Mouse (Mus musculus) stomach, embryonic 16.5 days (tissue): ENCODE measurements around the gene Aaas. TPM values are rescaled to one million over a fixed set of nuclear protein-coding genes. Genes with fewer than 3 reads are reported as not detected.
A peak's percentile ranks its signal among the peaks of the same experiment; 100 is the strongest.

ENCODE experiments used
- ATAC-seq: fragments of 200-750 bp; cut with Nextera tagmentation; 2 replicates; pipeline ENCODE4 v1.8.0; 2017; ENCODE audit warnings: moderate number of reproducible peaks, moderate TSS enrichment; ENCODE audit not compliant: insufficient read depth, low FRiP score
- H3K27ac ChIP-seq: fragments of 300-500 bp; sonication (generic); 2 replicates; pipeline ENCODE4 v1.5.1; 2014; ENCODE audit warnings: low read length
- H3K27me3 ChIP-seq: fragments of 300-500 bp; sonication (generic); 2 replicates; pipeline ENCODE4 v1.6.1; 2014; ENCODE audit warnings: low read length, control low read depth, mixed read lengths; ENCODE audit not compliant: control insufficient read depth, insufficient read depth
- H3K36me3 ChIP-seq: fragments of 300-500 bp; sonication (generic); 2 replicates; pipeline ENCODE4 v1.6.1; 2014; ENCODE audit warnings: low read length; ENCODE audit not compliant: control insufficient read depth, insufficient read depth
- H3K4me1 ChIP-seq: fragments of 300-500 bp; sonication (generic); 2 replicates; pipeline ENCODE4 v1.6.1; 2014; ENCODE audit warnings: low read length, control low read depth, mixed read lengths; ENCODE audit not compliant: control insufficient read depth, insufficient read depth
- H3K4me2 ChIP-seq: fragments of 300-500 bp; sonication (generic); 2 replicates; pipeline ENCODE4 v1.6.1; 2014; ENCODE audit warnings: low read depth, low read length, mixed read lengths
- H3K4me3 ChIP-seq: fragments of 300-500 bp; sonication (generic); replicated peaks from 2 replicates; pipeline ENCODE4 v1.5.1; 2014; ENCODE audit warnings: mild to moderate bottlenecking, low read length
- H3K9ac ChIP-seq: fragments of 300-500 bp; sonication (generic); 2 replicates; pipeline ENCODE4 v1.6.1; 2014; ENCODE audit warnings: low read length
- H3K9me3 ChIP-seq: fragments of 300-500 bp; sonication (generic); replicated peaks from 2 replicates; pipeline ENCODE4 v1.6.1; 2016; ENCODE audit warnings: low read length, control low read depth; ENCODE audit not compliant: control insufficient read depth
- WGBS: fragments of 180-500 bp; shearing (Covaris S2); extraction: QIAGEN DNeasy Blood & Tissue Kit; methylation state at CpG from one replicate; pipeline ENCODE4 v1.1.7; 2014; 5-methylcytosine and 5-hydroxymethylcytosine counted together
- polyA plus RNA-seq: library from polyadenylated mRNA; unstranded; fragments of >200 nt; fragmentation: Nextera tagmentation; extraction: Ambion mirVana; gene quantifications from 2 replicates; pipeline ENCODE4 v1.2.1, GENCODE M21; 2015

The Aaas gene
- polyA plus RNA-seq, 1 experiment from 2014 or later: 55.4 TPM

GRCm38 (mm10) chr15:102383671-102384070 is 33.1 kb upstream of the Aaas start:
- 78% methylated on average over 6 of the region's 6 CpGs for WGBS
- ATAC-seq: no peak

GRCm38 (mm10) chr15:102381575-102381974 is 31.0 kb upstream of the Aaas start:
- Histone ChIP-seq H3K9me3 (no peaks in the 10 kb centered on the region), H3K4me1 (peaks cover 9% of the 10 kb centered on the region), H3K36me3 (no peaks in the 10 kb centered on the region), H3K27me3 (no peaks in the 10 kb centered on the region), H3K27ac (no peak overlapping the region), H3K4me2 (no peak overlapping the region), H3K9ac (no peak overlapping the region), H3K4me3 (no peak overlapping the region)
- WGBS: 0% methylated on average over 7 of the region's 7 CpGs
- ATAC-seq: peak; percentile 65; the same call in 1 of the 2 replicates

More at GRCm38 (mm10) chr15:102383671-102384070, 33.1 kb upstream of the Aaas start:
- H3K27ac ChIP-seq: no peak overlapping the region
- no peak overlapping the region for H3K9ac ChIP-seq
- no peaks in the 10 kb centered on the region for H3K9me3 ChIP-seq
- H3K4me3 ChIP-seq: no peak overlapping the region
- H3K4me1 ChIP-seq: no peaks in the 10 kb centered on the region
- no peaks in the 10 kb centered on the region for H3K27me3 ChIP-seq
- H3K4me2 ChIP-seq: no peak overlapping the region
- H3K36me3 ChIP-seq: no peaks in the 10 kb centered on the region

- Histone ChIP-seq H3K27ac (peak overlapping the region; percentile 36), H3K27me3 (no peaks in the 10 kb centered on the region), H3K36me3 (no peaks in the 10 kb centered on the region), H3K4me1 (peaks cover 14% of the 10 kb centered on the region), H3K4me3 (0 out of 2 replicates have a peak overlapping the region, but pooled peaks have one; percentile 73), H3K9ac (peak overlapping the region; percentile 40), H3K9me3 (no peaks in the 10 kb centered on the region), H3K4me2 (peak overlapping the region; percentile 99)
- 12% methylated on average over 10 of the region's 10 CpGs for WGBS
- ATAC-seq: peak; percentile 37; the same call in 1 of the 2 replicates
Observed at GRCm38 (mm10) chr15:102377810-102378262, 27.3 kb upstream of the Aaas start.

GRCm38 (mm10) chr15:102377163-102377543 is 26.6 kb upstream of the Aaas start:
- WGBS: 0% methylated on average over 7 of the region's 7 CpGs
- H3K9ac ChIP-seq: peak overlapping the region; percentile 82
- H3K4me1 ChIP-seq: peaks cover 14% of the 10 kb centered on the region
- no peaks in the 10 kb centered on the region for H3K9me3 ChIP-seq
- peak overlapping the region; percentile 75 for H3K27ac ChIP-seq
- peak overlapping the region; percentile 99 for H3K4me2 ChIP-seq
- peak overlapping the region; percentile 73 for H3K4me3 ChIP-seq
- H3K36me3 ChIP-seq: no peaks in the 10 kb centered on the region
- H3K27me3 ChIP-seq: no peaks in the 10 kb centered on the region
- ATAC-seq: peak; percentile 79

GRCm38 (mm10) chr15:102376453-102377162 is 26.0 kb upstream of the Aaas start:
- peak overlapping the region; percentile 73 for H3K4me3 ChIP-seq
- H3K9ac ChIP-seq: peak overlapping the region; percentile 82
- H3K36me3 ChIP-seq: no peaks in the 10 kb centered on the region
- H3K27me3 ChIP-seq: no peaks in the 10 kb centered on the region
- H3K9me3 ChIP-seq: no peaks in the 10 kb centered on the region
- peak overlapping the region; percentile 99 for H3K4me2 ChIP-seq
- peak overlapping the region; percentile 75 for H3K27ac ChIP-seq
- H3K4me1 ChIP-seq: peaks cover 14% of the 10 kb centered on the region
- 1% methylated on average over 43 of the region's 43 CpGs for WGBS
- ATAC-seq: peak; percentile 81

- Histone ChIP-seq H3K9ac (peak overlapping the region; percentile 57), H3K4me3 (peak overlapping the region; percentile 13), H3K27me3 (no peaks in the 10 kb centered on the region; the same call in none of the 2 replicates), H3K4me1 (peaks cover 21% of the 10 kb centered on the region), H3K9me3 (no peaks in the 10 kb centered on the region), H3K36me3 (no peaks in the 10 kb centered on the region), H3K4me2 (peak overlapping the region; percentile 48), H3K27ac (peak overlapping the region; percentile 38)
- WGBS: 6% methylated on average over 10 of the region's 10 CpGs
- peak; percentile 78 for ATAC-seq
Observed at GRCm38 (mm10) chr15:102370727-102371126, 20.2 kb upstream of the Aaas start.

GRCm38 (mm10) chr15:102369972-102370371 is 19.4 kb upstream of the Aaas start:
- WGBS: 17% methylated on average over 13 of the region's 13 CpGs
- Histone ChIP-seq H3K4me2 (peak overlapping the region; percentile 48), H3K9me3 (no peaks in the 10 kb centered on the region), H3K27ac (no peak overlapping the region), H3K9ac (no peak overlapping the region), H3K27me3 (no peaks in the 10 kb centered on the region; the same call in none of the 2 replicates), H3K36me3 (no peaks in the 10 kb centered on the region), H3K4me1 (peaks cover 22% of the 10 kb centered on the region), H3K4me3 (no peak overlapping the region)
- ATAC-seq: no peak

GRCm38 (mm10) chr15:102366733-102367344 is 16.3 kb upstream of the Aaas start, which contains the start of gene Sp7:
TSS of gene Sp7 (minus strand) at chr15:102367182.
- ATAC-seq: no peak
- no peaks in the 10 kb centered on the region for H3K9me3 ChIP-seq
- peak within 1 kb of the TSS; percentile 43 for H3K9ac ChIP-seq
- peaks cover 32% of the 10 kb centered on the region for H3K4me1 ChIP-seq
- H3K27me3 ChIP-seq: no peaks in the 10 kb centered on the region; the same call in none of the 2 replicates
- 5% methylated on average over 15 of the region's 15 CpGs for WGBS
- H3K27ac ChIP-seq: no peak within 1 kb of the TSS
- H3K4me2 ChIP-seq: peak within 1 kb of the TSS; percentile 46
- peak within 1 kb of the TSS; percentile 33 for H3K4me3 ChIP-seq
- no peaks in the 10 kb centered on the region for H3K36me3 ChIP-seq

GRCm38 (mm10) chr15:102366238-102366637 is 15.7 kb upstream of the Aaas start:
- no peak for ATAC-seq
- Histone ChIP-seq H3K4me2 (peak overlapping the region; percentile 46), H3K9ac (peak overlapping the region; percentile 43), H3K27ac (no peak overlapping the region), H3K36me3 (no peaks in the 10 kb centered on the region), H3K4me3 (peak overlapping the region; percentile 33), H3K27me3 (no peaks in the 10 kb centered on the region; the same call in none of the 2 replicates), H3K9me3 (no peaks in the 10 kb centered on the region), H3K4me1 (peaks cover 32% of the 10 kb centered on the region)
- WGBS: 12% methylated on average over 7 of the region's 7 CpGs
